Mouse (Mus musculus): ENCODE data around the gene Apoa1. TPM values are rescaled to one million over a fixed set of nuclear protein-coding genes. Genes with fewer than 3 reads are reported as not detected.
A peak's percentile ranks its signal among the peaks of the same experiment; 100 is the strongest.

Apoa1 gene
- polyA plus RNA-seq, 1 experiment from 2014 or later = 2.8 TPM

GRCm38 (mm10) chr9:46216744-46217470 lies 11.5 kb upstream of the Apoa1 start:
- no peak for ATAC-seq (ENCODE audit: low FRiP score, low read depth)
- Histone ChIP-seq H3K27me3 (no peaks in the 10 kb centered on the region), H3K9me3 (no peaks in the 10 kb centered on the region), H3K36me3 (peaks cover 55% of the 10 kb centered on the region), H3K4me2 (replicated peaks) (no peak overlapping the region), H3K27ac (no peak overlapping the region), H3K4me1 (no peaks in the 10 kb centered on the region), H3K4me3 (no peak overlapping the region), H3K9ac (no peak overlapping the region)
- 93% methylated on average over 13 of the region's 13 CpGs for WGBS

- ATAC-seq (ENCODE audit: low FRiP score, low read depth) = no peak
- no peaks in the 10 kb centered on the region for H3K9me3 ChIP-seq
These were observed 10.2 kb upstream of the Apoa1 start for GRCm38 (mm10) chr9:46218176-46218575.

GRCm38 (mm10) chr9:46223090-46223489 lies 5.3 kb upstream of the Apoa1 start:
- Histone ChIP-seq H3K9ac (no peak overlapping the region), H3K36me3 (peaks cover 51% of the 10 kb centered on the region), H3K4me1 (no peaks in the 10 kb centered on the region), H3K9me3 (no peaks in the 10 kb centered on the region), H3K27me3 (no peaks in the 10 kb centered on the region), H3K4me2 (replicated peaks) (no peak overlapping the region), H3K27ac (no peak overlapping the region), H3K4me3 (no peak overlapping the region)
- 81% methylated on average over 6 of the region's 6 CpGs for WGBS
- ATAC-seq (ENCODE audit: low FRiP score, low read depth) = no peak

More at GRCm38 (mm10) chr9:46218176-46218575, 10.2 kb upstream of the Apoa1 start:
- no peak overlapping the region for H3K4me3 ChIP-seq
- peaks cover 55% of the 10 kb centered on the region for H3K36me3 ChIP-seq
- WGBS = 57% methylated on average over 9 of the region's 9 CpGs
- H3K27ac ChIP-seq = no peak overlapping the region
- no peaks in the 10 kb centered on the region for H3K27me3 ChIP-seq
- H3K9ac ChIP-seq = no peak overlapping the region
- H3K4me1 ChIP-seq = no peaks in the 10 kb centered on the region
- no peak overlapping the region for H3K4me2 ChIP-seq (replicated peaks)

- 81% methylated on average over 3 of the region's 3 CpGs for WGBS
- Histone ChIP-seq H3K4me1 (no peaks in the 10 kb centered on the region), H3K36me3 (peaks cover 47% of the 10 kb centered on the region), H3K4me2 (replicated peaks) (no peak overlapping the region), H3K27ac (no peak overlapping the region), H3K4me3 (no peak overlapping the region), H3K9ac (no peak overlapping the region), H3K27me3 (no peaks in the 10 kb centered on the region), H3K9me3 (no peaks in the 10 kb centered on the region)
- ATAC-seq (ENCODE audit: low FRiP score, low read depth) = no peak
These were observed 4.3 kb upstream of the Apoa1 start for GRCm38 (mm10) chr9:46224101-46224500.

GRCm38 (mm10) chr9:46224945-46225660 lies 3.3 kb upstream of the Apoa1 start:
- no peak overlapping the region for H3K9ac ChIP-seq
- no peaks in the 10 kb centered on the region for H3K27me3 ChIP-seq
- peaks cover 6% of the 10 kb centered on the region for H3K4me1 ChIP-seq
- no peak overlapping the region for H3K4me2 ChIP-seq (replicated peaks)
- peaks cover 38% of the 10 kb centered on the region for H3K36me3 ChIP-seq
- no peak overlapping the region for H3K4me3 ChIP-seq
- no peak for ATAC-seq (ENCODE audit: low FRiP score, low read depth)
- no peaks in the 10 kb centered on the region for H3K9me3 ChIP-seq
- WGBS = 64% methylated on average over 5 of the region's 5 CpGs
- no peak overlapping the region for H3K27ac ChIP-seq

- H3K4me3 ChIP-seq = no peak overlapping the region
- no peak for ATAC-seq (ENCODE audit: low FRiP score, low read depth)
- H3K27ac ChIP-seq = no peak overlapping the region
- H3K4me2 ChIP-seq (replicated peaks) = no peak overlapping the region
- H3K36me3 ChIP-seq = peaks cover 18% of the 10 kb centered on the region
- peaks cover 15% of the 10 kb centered on the region for H3K4me1 ChIP-seq
- H3K9me3 ChIP-seq = no peaks in the 10 kb centered on the region
- H3K9ac ChIP-seq = no peak overlapping the region
- H3K27me3 ChIP-seq = no peaks in the 10 kb centered on the region
- WGBS = 90% methylated on average over 3 of the region's 3 CpGs
These were observed 1.2 kb upstream of the Apoa1 start for GRCm38 (mm10) chr9:46227064-46227614.

- Histone ChIP-seq H3K4me1 (peaks cover 15% of the 10 kb centered on the region), H3K9me3 (no peaks in the 10 kb centered on the region), H3K27ac (peak overlapping the region; percentile 39; the same call in 1 of the 2 replicates), H3K4me2 (replicated peaks) (peak overlapping the region; percentile 84), H3K27me3 (no peaks in the 10 kb centered on the region), H3K36me3 (no peaks in the 10 kb centered on the region; the same call in 1 of the 2 replicates), H3K9ac (peak overlapping the region; percentile 74), H3K4me3 (peak overlapping the region; percentile 54)
- WGBS = 16% methylated on average over 37 of the region's 37 CpGs
- ATAC-seq (ENCODE audit: low FRiP score, low read depth) = peak; percentile 90
These were observed 1.4 kb downstream of the Apoa1 start for GRCm38 (mm10) chr9:46229573-46230449.

- 9% methylated on average over 13 of the region's 13 CpGs for WGBS
- no peaks in the 10 kb centered on the region for H3K9me3 ChIP-seq
- H3K36me3 ChIP-seq = no peaks in the 10 kb centered on the region
- H3K27ac ChIP-seq = peak overlapping the region; percentile 39; the same call in 1 of the 2 replicates
- H3K27me3 ChIP-seq = no peaks in the 10 kb centered on the region
- peak overlapping the region; percentile 84 for H3K4me2 ChIP-seq (replicated peaks)
- peaks cover 15% of the 10 kb centered on the region for H3K4me1 ChIP-seq
- H3K9ac ChIP-seq = peak overlapping the region; percentile 74
- ATAC-seq (ENCODE audit: low FRiP score, low read depth) = no peak
- H3K4me3 ChIP-seq = peak overlapping the region; percentile 54
These were observed 2.1 kb downstream of the Apoa1 start for GRCm38 (mm10) chr9:46230450-46230975.

GRCm38 (mm10) chr9:46235196-46235595 lies 6.8 kb downstream of the Apoa1 start:
- no peaks in the 10 kb centered on the region for H3K36me3 ChIP-seq
- no peaks in the 10 kb centered on the region for H3K9me3 ChIP-seq
- H3K27me3 ChIP-seq = no peaks in the 10 kb centered on the region
- ATAC-seq (ENCODE audit: low FRiP score, low read depth) = no peak
- no peak overlapping the region for H3K27ac ChIP-seq
- no peak overlapping the region for H3K4me3 ChIP-seq
- H3K4me2 ChIP-seq (replicated peaks) = no peak overlapping the region
- H3K9ac ChIP-seq = no peak overlapping the region
- peaks cover 8% of the 10 kb centered on the region for H3K4me1 ChIP-seq
- 81% methylated on average over 6 of the region's 6 CpGs for WGBS

GRCm38 (mm10) chr9:46235596-46235648 lies 7.0 kb downstream of the Apoa1 start, which contains the start of gene Apoc3:
Gene Apoc3 (minus strand): TSS chr9:46235636.
- Histone ChIP-seq H3K27me3 (no peaks in the 10 kb centered on the region), H3K27ac (no peak within 1 kb of the TSS), H3K4me3 (no peak within 1 kb of the TSS), H3K4me2 (replicated peaks) (no peak within 1 kb of the TSS), H3K9me3 (no peaks in the 10 kb centered on the region), H3K9ac (no peak within 1 kb of the TSS), H3K36me3 (no peaks in the 10 kb centered on the region), H3K4me1 (peaks cover 6% of the 10 kb centered on the region)
- no peak for ATAC-seq (ENCODE audit: low FRiP score, low read depth)

- no peak overlapping the region for H3K4me2 ChIP-seq (replicated peaks)
- ATAC-seq (ENCODE audit: low FRiP score, low read depth) = no peak
- no peak overlapping the region for H3K4me3 ChIP-seq
- H3K27me3 ChIP-seq = no peaks in the 10 kb centered on the region
- no peaks in the 10 kb centered on the region for H3K36me3 ChIP-seq
- peaks cover 4% of the 10 kb centered on the region for H3K4me1 ChIP-seq
- H3K9ac ChIP-seq = no peak overlapping the region
- H3K27ac ChIP-seq = no peak overlapping the region
- WGBS = 51% methylated on average over 4 of the region's 4 CpGs
- H3K9me3 ChIP-seq = no peaks in the 10 kb centered on the region
These were observed 7.3 kb downstream of the Apoa1 start for GRCm38 (mm10) chr9:46235649-46236048.

GRCm38 (mm10) chr9:46238850-46239249 lies 10.5 kb downstream of the Apoa1 start:
- ATAC-seq (ENCODE audit: low FRiP score, low read depth) = no peak

More at GRCm38 (mm10) chr9:46238850-46239249, 10.5 kb downstream of the Apoa1 start:
- Histone ChIP-seq H3K4me3 (no peak overlapping the region), H3K27me3 (no peaks in the 10 kb centered on the region), H3K27ac (no peak overlapping the region), H3K4me1 (no peaks in the 10 kb centered on the region), H3K4me2 (replicated peaks) (no peak overlapping the region), H3K9me3 (no peaks in the 10 kb centered on the region), H3K9ac (no peak overlapping the region), H3K36me3 (no peaks in the 10 kb centered on the region)
- 84% methylated on average over 7 of the region's 7 CpGs for WGBS
